Mouse (Mus musculus): ENCODE results near the gene Nipa2. TPM values are rescaled to one million over a fixed set of nuclear protein-coding genes. Genes with fewer than 3 reads are reported as not detected.

Nipa2 gene
- polyA plus RNA-seq, 1 experiment from 2014 or later: 57.4 TPM

DNA sequence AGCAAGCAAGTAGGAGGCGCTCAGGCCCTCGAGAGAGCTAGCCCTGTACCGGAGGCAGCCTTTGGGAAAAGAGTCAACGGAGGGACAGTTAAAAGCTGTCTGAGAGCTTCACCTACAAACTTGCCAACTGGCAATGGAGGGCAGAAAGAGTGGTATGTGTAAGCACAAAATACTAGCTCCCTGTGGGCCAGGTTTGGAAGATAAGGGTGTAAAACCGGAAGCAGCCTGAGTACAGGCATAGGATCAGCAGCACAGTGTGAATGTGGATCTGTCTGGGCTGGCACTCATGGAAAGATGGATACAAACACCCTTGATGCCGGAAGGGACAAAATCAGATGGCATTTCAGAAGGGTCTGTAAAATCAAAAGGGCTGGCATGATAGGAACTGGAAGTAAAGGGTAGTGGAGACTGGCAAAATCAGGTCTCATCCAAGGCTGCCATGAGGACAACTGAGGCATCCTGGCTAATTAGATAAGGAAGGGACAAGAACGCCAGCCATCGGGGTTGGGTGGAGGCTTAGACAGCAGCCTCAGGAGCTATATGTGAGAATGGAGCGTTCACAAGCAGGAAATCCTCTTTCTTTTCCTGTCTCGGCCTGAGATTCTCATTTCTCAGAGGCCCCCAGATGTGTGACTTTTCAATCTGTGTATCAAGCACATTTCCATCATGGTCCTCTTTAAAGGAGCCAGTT, 19.9 kb upstream of the Nipa2 start:
- DNase-seq (ENCODE audit: low read depth, low spot score) (no peak), ATAC-seq (no peak)
- POLR2A ChIA-PET: no interaction called here
- in situ Hi-C loops (cut with MboI; ENCODE audit: low pct_unique_long_range_greater_than_20kb): loop anchor here (10.0 kb wide), 1 partner anchor 63 kb away; no protein-coding TSS in a partner anchor
- no peak for TF ChIP-seq CTCF (IDR thresholded peaks at IDR 0.05)
- no peaks in the 10 kb centered on the region for H3K27me3 ChIP-seq
- CTCF ChIA-PET: no interaction called here

DNA sequence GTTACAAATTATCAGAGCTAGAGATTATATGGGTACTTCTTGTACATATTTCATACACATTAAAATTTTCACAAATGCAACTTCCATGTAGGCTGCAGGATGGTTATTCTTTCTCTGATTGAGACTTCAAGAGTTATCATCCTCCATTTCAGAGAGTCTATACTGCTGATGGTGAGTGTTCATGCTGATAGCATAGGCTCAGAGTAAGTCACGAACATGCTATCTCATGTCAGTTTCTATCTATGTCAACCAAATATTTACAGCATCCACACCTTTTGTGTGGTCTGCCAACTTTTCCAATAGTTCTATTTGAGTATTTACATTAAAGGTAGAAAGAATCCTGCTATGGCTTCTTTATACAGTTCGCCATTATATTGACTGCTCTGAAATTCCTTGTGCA, 19.2 kb upstream of the Nipa2 start:
- in situ Hi-C loops (cut with MboI; ENCODE audit: low pct_unique_long_range_greater_than_20kb): loop anchor here (10.0 kb wide), 1 partner anchor 63 kb away; no protein-coding TSS in a partner anchor
- ChIA-PET POLR2A (no interaction called here), CTCF (no interaction called here)
- no peak for ATAC-seq
- DNase-seq (ENCODE audit: low read depth, low spot score): no peak
- TF ChIP-seq CTCF (IDR thresholded peaks at IDR 0.05): no peak
- no peaks in the 10 kb centered on the region for H3K27me3 ChIP-seq

DNA sequence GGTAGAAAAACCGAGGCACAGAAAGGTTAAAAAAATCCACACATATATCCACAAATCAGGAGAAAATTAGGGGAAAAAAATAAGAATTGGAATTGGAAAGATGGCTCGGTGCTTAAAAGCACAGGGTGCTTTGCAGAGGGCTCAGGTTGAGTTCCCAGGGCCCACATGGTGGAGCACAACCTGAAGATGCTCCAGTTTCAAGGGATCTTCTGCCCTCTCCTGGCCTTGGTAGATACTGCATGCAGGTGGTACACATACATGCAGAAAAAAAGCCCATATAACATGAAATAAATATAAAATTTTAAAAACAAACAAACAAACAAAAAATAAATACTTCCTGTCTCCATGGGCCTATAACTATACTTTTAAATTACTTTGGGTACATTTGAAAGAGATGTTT, 12.2 kb upstream of the Nipa2 start:
- no peak for DNase-seq (ENCODE audit: low read depth, low spot score)
- ChIA-PET POLR2A (no interaction called here), CTCF (no interaction called here)
- in situ Hi-C loops (cut with MboI; ENCODE audit: low pct_unique_long_range_greater_than_20kb): no loop called here
- H3K27me3 ChIP-seq: no peaks in the 10 kb centered on the region
- ATAC-seq: no peak
- TF ChIP-seq CTCF (IDR thresholded peaks at IDR 0.05): peak; percentile 25

DNA sequence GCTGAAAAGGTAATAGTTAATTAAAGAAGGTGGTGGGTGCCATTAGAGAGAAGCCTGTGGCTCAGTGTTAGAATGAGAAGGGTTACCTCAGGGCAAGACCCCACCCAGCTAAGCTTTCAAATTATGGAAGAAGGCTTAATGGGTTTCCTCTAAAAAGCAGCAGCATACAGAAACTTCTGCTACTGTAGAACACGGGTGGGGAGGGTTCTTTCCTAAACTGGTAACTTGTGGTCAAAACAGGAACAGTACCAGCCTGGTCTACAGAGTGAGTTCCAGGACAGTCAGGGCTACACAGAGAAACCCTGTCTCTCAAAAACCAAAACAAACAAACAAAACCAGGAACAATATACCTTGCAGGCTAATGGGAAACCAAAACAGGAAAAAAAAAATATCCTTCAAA, 7.1 kb upstream of the Nipa2 start:
- ChIA-PET CTCF (interaction anchor here (1.2 kb wide), 1 partner anchor 15 kb away, joined by 3 read pairs; no protein-coding TSS in a partner anchor), POLR2A (no interaction called here)
- in situ Hi-C loops (cut with MboI; ENCODE audit: low pct_unique_long_range_greater_than_20kb): no loop called here
- no peak for TF ChIP-seq CTCF (IDR thresholded peaks at IDR 0.05)
- DNase-seq (ENCODE audit: low read depth, low spot score): no peak
- no peaks in the 10 kb centered on the region for H3K27me3 ChIP-seq
- ATAC-seq: no peak

DNA sequence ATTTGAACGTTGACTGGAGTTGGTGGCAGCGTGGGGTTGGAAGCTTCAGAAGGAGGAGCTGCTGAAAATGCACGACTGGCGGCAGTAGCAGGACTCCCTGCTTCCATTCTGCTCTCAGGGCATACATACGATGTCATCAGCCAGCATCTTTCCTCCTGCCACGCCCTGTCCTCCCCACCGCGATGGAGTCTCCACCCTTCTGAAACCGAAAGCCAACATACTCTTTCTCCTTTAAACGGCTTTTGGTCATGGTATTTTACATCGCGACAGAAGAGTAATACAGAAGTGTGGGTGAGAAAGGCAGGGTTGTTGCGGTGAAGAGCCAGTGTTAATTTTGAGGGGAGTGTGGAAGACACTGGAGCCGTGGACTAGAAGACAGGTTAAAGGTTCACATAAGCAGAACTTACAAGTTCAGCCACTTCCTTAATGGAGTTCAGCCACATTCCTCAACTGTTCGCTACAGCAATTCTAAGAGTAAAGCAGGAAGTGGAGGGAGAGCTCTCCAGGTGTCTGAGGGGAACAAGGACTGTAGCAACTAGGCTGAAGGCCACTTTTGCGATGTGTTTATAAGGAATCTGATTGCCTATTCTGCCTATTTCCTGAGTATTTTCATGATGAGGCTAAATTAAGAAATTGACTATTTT, 6.1 kb upstream of the Nipa2 start:
- ATAC-seq (no peak), DNase-seq (ENCODE audit: low read depth, low spot score) (no peak)
- in situ Hi-C loops (cut with MboI; ENCODE audit: low pct_unique_long_range_greater_than_20kb): no loop called here
- TF ChIP-seq CTCF (IDR thresholded peaks at IDR 0.05): no peak
- ChIA-PET CTCF (interaction anchor here (1.2 to 1.3 kb wide), 2 partner anchors 14 to 51 kb away, joined by 3 read pairs; partner anchors contain the start of gene Nipa1), POLR2A (no interaction called here)
- H3K27me3 ChIP-seq: no peaks in the 10 kb centered on the region

DNA sequence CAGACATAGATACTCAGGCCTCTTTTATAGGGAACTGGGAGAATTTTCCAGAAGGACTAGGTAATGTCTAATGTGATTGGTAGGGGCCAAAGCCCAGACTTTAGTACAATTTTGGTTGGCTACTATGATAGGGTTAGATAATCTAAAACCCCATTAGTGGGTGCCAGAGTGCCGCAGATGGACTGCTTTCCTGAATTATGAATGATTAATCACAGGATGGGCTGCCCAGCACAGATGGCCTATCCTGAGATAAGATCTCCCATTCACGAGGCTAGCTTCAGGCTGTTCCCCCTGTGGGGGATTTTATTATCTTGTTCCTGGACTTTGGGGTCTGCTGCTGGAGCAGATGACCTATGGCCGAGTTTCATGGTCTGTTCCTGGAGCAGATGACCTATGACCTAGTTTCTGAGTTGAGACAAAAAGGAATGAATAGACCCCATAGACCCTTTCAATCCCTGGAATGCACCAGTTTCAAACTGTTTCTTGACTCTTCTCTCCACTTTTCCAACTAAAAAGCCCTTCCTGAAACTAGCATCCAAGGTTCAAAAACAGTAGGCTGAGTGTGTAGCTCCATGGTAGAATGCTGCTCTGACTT, 4.7 kb upstream of the Nipa2 start:
- ChIA-PET POLR2A (no interaction called here), CTCF (interaction anchor here (1.3 kb wide), 1 partner anchor 52 kb away, joined by 3 read pairs; the partner anchor contains the start of gene Nipa1)
- no peaks in the 10 kb centered on the region for H3K27me3 ChIP-seq
- ATAC-seq (no peak), DNase-seq (ENCODE audit: low read depth, low spot score) (no peak)
- no peak for TF ChIP-seq CTCF (IDR thresholded peaks at IDR 0.05)
- in situ Hi-C loops (cut with MboI; ENCODE audit: low pct_unique_long_range_greater_than_20kb): no loop called here

DNA sequence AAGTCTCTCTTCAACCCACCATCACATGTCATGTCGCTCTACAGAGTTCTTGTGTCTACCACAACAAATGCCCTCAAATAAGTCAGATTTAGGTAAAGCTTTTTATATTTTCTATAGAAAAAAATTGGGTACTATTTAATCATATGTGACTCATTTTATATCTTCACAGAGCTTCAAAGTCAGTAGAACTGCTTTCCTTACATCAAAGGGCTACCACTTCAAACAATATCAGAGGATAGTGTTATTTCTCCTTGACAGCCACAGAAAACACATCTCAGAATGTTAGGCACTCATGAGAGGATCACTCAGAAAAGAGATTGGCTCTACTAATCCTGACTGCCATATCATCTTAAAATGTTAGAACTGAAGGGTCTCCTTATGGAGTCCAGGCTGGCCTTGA, 1.8 kb downstream of the Nipa2 start:
- H3K27me3 ChIP-seq: no peaks in the 10 kb centered on the region
- TF ChIP-seq CTCF (IDR thresholded peaks at IDR 0.05): no peak
- ChIA-PET POLR2A (no interaction called here), CTCF (no interaction called here)
- DNase-seq (ENCODE audit: low read depth, low spot score) (no peak), ATAC-seq (no peak)
- in situ Hi-C loops (cut with MboI; ENCODE audit: low pct_unique_long_range_greater_than_20kb): no loop called here

DNA sequence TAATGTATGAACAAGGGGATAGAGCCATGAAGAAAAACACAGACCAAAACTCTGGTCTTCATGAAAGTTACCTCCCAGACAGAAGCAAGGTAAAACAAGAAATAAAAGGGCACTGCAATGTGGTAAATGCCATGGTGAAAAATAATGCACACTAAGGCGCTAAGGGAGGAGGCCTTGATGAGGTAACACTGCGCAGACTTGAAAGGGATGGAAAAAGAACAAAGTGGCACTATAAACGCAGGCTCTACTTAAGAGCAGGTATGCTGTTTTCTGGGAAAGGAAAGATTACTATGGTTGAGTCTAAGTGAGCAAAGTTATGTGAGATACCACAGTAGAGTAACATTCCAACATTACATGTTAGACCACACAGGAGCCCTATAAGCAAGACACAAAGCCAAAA, 2.5 kb downstream of the Nipa2 start:
- no peak for TF ChIP-seq CTCF (IDR thresholded peaks at IDR 0.05)
- in situ Hi-C loops (cut with MboI; ENCODE audit: low pct_unique_long_range_greater_than_20kb): no loop called here
- no peak for ATAC-seq
- DNase-seq (ENCODE audit: low read depth, low spot score): no peak
- H3K27me3 ChIP-seq: no peaks in the 10 kb centered on the region
- ChIA-PET CTCF (no interaction called here), POLR2A (no interaction called here)

DNA sequence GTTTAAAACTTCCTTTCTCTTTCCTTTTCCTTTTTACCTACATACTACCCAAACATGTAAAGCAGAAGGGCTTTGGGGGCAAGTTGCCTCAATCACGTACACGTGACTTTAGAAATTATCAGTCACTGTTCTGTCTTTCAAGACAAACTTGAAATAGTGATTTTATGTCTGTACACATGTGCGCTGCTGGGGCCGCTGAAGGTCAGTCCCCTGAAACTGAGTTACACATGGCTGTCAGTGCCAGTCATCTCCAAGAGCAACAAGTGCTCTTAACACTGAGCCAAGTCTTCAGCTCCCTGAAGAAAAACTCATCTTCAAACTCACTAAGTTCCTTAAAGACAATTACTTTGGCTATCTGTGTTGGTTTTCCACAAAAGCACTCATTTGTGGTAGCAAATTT, 4.4 kb downstream of the Nipa2 start:
- in situ Hi-C loops (cut with MboI; ENCODE audit: low pct_unique_long_range_greater_than_20kb): no loop called here

DNA sequence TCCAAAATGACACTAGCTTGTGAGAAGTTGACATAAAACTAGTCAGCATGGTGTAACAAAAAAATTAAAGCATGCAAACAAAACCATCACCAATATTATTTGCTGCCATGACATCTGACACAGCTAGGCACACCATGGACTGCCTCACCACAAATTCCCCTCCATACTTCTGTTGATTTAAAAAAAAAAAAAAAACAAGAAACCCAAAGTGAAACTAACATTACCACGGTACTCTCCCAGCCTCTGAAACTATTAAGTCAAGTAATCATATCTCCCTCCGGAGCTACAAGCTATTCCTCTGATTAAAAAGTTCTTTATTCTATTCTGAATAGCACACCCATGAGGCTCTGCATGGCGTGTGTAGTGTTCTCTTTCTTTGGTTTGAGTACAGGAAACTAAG, 5.1 kb downstream of the Nipa2 start:
- ATAC-seq: no peak
- CTCF ChIA-PET: no interaction called here
- in situ Hi-C loops (cut with MboI; ENCODE audit: low pct_unique_long_range_greater_than_20kb): no loop called here

More for the DNA sequence above, 4.4 kb downstream of the Nipa2 start:
- DNase-seq (ENCODE audit: low read depth, low spot score): no peak
- no peak for TF ChIP-seq CTCF (IDR thresholded peaks at IDR 0.05)
- ChIA-PET POLR2A (no interaction called here), CTCF (interaction anchor here (1.2 kb wide), 1 partner anchor 12 kb away, joined by 6 read pairs; no protein-coding TSS in a partner anchor)
- ATAC-seq: no peak
- H3K27me3 ChIP-seq: no peaks in the 10 kb centered on the region

DNA sequence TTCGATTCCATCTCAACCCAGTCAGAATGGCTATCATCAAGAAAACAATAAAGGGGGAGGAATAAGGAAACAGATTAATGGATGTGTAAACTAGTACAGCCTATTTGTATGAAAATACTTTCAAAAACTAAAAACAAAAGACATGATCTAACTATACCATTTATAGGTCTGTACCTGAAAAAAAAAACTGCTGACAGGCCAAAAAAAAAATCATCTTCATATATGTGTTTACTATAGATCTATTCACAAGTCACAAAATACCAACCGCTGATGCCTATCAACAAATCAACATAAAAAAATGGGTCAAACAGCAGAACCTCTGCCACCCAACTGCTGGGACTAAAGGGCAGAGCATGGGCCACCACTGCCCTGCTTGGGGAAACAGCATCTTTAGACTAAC, 6.2 kb downstream of the Nipa2 start:
- ChIA-PET POLR2A (no interaction called here), CTCF (no interaction called here)
- in situ Hi-C loops (cut with MboI; ENCODE audit: low pct_unique_long_range_greater_than_20kb): no loop called here
- H3K27me3 ChIP-seq: no peaks in the 10 kb centered on the region
- no peak for ATAC-seq
- DNase-seq (ENCODE audit: low read depth, low spot score): no peak
- TF ChIP-seq CTCF (IDR thresholded peaks at IDR 0.05): no peak

More for the DNA sequence above, 5.1 kb downstream of the Nipa2 start:
- no peak for TF ChIP-seq CTCF (IDR thresholded peaks at IDR 0.05)
- DNase-seq (ENCODE audit: low read depth, low spot score): no peak
- POLR2A ChIA-PET: no interaction called here
- no peaks in the 10 kb centered on the region for H3K27me3 ChIP-seq

All from Patski (cell line).